Mouse (Mus musculus) megakaryocyte progenitor cell, adult 5-6 weeks (primary cell): Measurements from ENCODE around the gene Nipsnap2. TPM values are rescaled to one million over a fixed set of nuclear protein-coding genes. Genes with fewer than 3 reads are reported as not detected.
"Not testable (repeated sequence)": the region's sequence is repeated elsewhere in the genome, so short reads cannot be mapped to it uniquely, and the experiment has no call there.

Experiments used
- ATAC-seq: replicated peaks from 2 replicates; pipeline ENCODE4 v1.8.0; 2016; ENCODE audit warnings: mild to moderate bottlenecking, moderate TSS enrichment, inconsistent platforms; ENCODE audit not compliant: poor library complexity
- total RNA-seq, 2 experiments: library from RNA; stranded (forward) in 1 of 2; stranded (reverse) in 1 of 2; fragments of 157-497, 149-512 nt in 1 of 2; fragments of 200-1000 nt in 1 of 2; gene quantifications; 2 replicates each; pipeline versions ENCODE4 v1.2.3 to v1.2.4; 2015 to 2017

Gene Nipsnap2
- total RNA-seq, 2 experiments from 2014 or later: 26.3 to 30.3 TPM

- ATAC-seq: no peak
These were observed 35.1 kb downstream of the Nipsnap2 start for GRCm38 (mm10) chr5:129759929-129760480.

- ATAC-seq: no peak
These were observed 37.1 kb downstream of the Nipsnap2 start for GRCm38 (mm10) chr5:129761865-129762540.

- no peak for ATAC-seq
These were observed 45.8 kb downstream of the Nipsnap2 start for GRCm38 (mm10) chr5:129770443-129771355.

GRCm38 (mm10) chr5:129772433-129772832 lies 47.6 kb downstream of the Nipsnap2 start:
- ATAC-seq: no peak

- not testable (repeated sequence) for ATAC-seq
These were observed 48.5 kb downstream of the Nipsnap2 start for GRCm38 (mm10) chr5:129773330-129773729.

- ATAC-seq: no peak
These were observed 49.8 kb downstream of the Nipsnap2 start for GRCm38 (mm10) chr5:129774661-129775060.

- no peak for ATAC-seq
These were observed 53.6 kb downstream of the Nipsnap2 start for GRCm38 (mm10) chr5:129778348-129778995.

GRCm38 (mm10) chr5:129778996-129779716 lies 54.3 kb downstream of the Nipsnap2 start:
- peak; percentile 77 for ATAC-seq

- no peak for ATAC-seq
These were observed 55.3 kb downstream of the Nipsnap2 start for GRCm38 (mm10) chr5:129780131-129780530.

GRCm38 (mm10) chr5:129782211-129782610 lies 57.3 kb downstream of the Nipsnap2 start:
- peak; percentile 26 for ATAC-seq

GRCm38 (mm10) chr5:129785235-129785870 lies 60.5 kb downstream of the Nipsnap2 start:
- 0 out of 2 replicates have a peak, but pooled peaks have one; percentile 10 for ATAC-seq

GRCm38 (mm10) chr5:129786161-129786560 lies 61.3 kb downstream of the Nipsnap2 start:
- no peak for ATAC-seq

GRCm38 (mm10) chr5:129786818-129787790 lies 62.2 kb downstream of the Nipsnap2 start, which contains the start of gene Psph:
Psph (minus strand) TSS chr5:129787449.
- peak; percentile 86 for ATAC-seq

GRCm38 (mm10) chr5:129787818-129788593 lies 63.1 kb downstream of the Nipsnap2 start:
- no peak for ATAC-seq

GRCm38 (mm10) chr5:129790591-129790990 lies 65.7 kb downstream of the Nipsnap2 start:
- not testable (repeated sequence) for ATAC-seq
